In the genomic region with DNA sequence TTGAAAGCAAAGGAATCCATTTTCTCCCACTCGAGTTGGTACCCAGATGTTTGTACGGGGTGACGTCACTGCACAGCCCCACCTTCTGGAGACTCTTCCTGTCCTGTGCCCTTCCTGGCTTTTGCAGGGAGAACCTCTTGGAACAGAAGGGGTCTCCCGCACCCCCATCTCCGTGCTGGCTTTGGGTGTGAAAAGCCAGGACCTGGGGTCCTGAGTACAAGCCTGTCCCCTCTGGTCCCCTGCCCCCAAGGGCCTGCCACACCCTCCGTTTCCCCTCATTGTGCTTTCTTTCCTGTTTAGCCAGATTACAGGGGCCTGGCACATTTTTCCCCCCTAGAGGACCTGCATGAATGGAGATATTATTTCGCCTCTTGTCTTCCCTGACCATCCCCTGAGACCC, we compare ENCODE assay signal across 8 mouse cellular contexts. TPM values are rescaled to one million over a fixed set of nuclear protein-coding genes. Genes with fewer than 3 reads are reported as not detected.
DNase-seq lines count a peak whose midpoint lies in the region; ATAC-seq and TF ChIP-seq lines count a peak whose summit lies in the region.
"Had no signal": no experiment of that assay in that cellular context is flagged by ENCODE, and none has a peak within 500 bp of the region (broad histone marks: within the 10 kb centered on the region; RNA-seq: fewer than 3 reads in every experiment).

No protein-coding gene starts in this region.

- no peaks in the 10 kb centered on the region for H3K9me3 ChIP-seq in forebrain, postnatal 0 days (ENCODE audit: low read length)
- H3K9me3 ChIP-seq in midbrain, embryonic 14.5 days (ENCODE audit: control insufficient read depth, low read length): no peaks in the 10 kb centered on the region
- H3K9me3 ChIP-seq: megakaryocyte, embryonic 14.5 days had no signal

- no peak overlapping the region for H3K4me3 ChIP-seq in forebrain, postnatal 0 days (ENCODE audit: low read depth, low read length)
- no peak overlapping the region for H3K4me3 ChIP-seq in midbrain, embryonic 14.5 days (replicated peaks; ENCODE audit: low read depth, low read length)
- H3K4me3 ChIP-seq: megakaryocyte, embryonic 14.5 days had no signal

- H3K4me2 ChIP-seq in forebrain, postnatal 0 days (ENCODE audit: low read depth): no peak overlapping the region
- H3K4me2 ChIP-seq in midbrain, embryonic 14.5 days (ENCODE audit: low read length): no peak overlapping the region

- H3K4me1 ChIP-seq in forebrain, postnatal 0 days (ENCODE audit: insufficient read depth): 0 out of 2 replicates have a peak, but pooled peaks cover 2% of the 10 kb centered on the region
- peaks cover 39% of the 10 kb centered on the region for H3K4me1 ChIP-seq in midbrain, embryonic 14.5 days (ENCODE audit: control insufficient read depth, insufficient read depth, low read length)

- H3K27ac ChIP-seq in forebrain, postnatal 0 days (ENCODE audit: low read depth, low read length): peak overlapping the region; percentile 45
- H3K27ac ChIP-seq in midbrain, embryonic 14.5 days (replicated peaks; ENCODE audit: low read depth, low read length): peak overlapping the region; percentile 14; the same call in 1 of the 2 replicates

- 46% methylated on average over 7 of the region's 7 CpGs for WGBS in forebrain, postnatal 0 days
- 30% methylated on average over 7 of the region's 7 CpGs for WGBS in midbrain, embryonic 14.5 days

- DNase-seq in forebrain, postnatal 0 days: no peak
- DNase-seq in heart, postnatal 14 days: peak; percentile 55 to 57
- DNase-seq in kidney, postnatal 36 days: peak; percentile 50 to 61
- no peak for DNase-seq in midbrain, embryonic 14.5 days
- no peak for DNase-seq in T-cell, adult 2 months (ENCODE audit: low spot score)
- DNase-seq in embryo, embryonic 9.5 days (ENCODE audit: extremely low spot score): no peak

- H3K36me3 ChIP-seq in forebrain, postnatal 0 days (ENCODE audit: insufficient read depth): no peaks in the 10 kb centered on the region; the same call in 1 of the 2 replicates
- no peaks in the 10 kb centered on the region for H3K36me3 ChIP-seq in midbrain, embryonic 14.5 days (ENCODE audit: control insufficient read depth, insufficient read depth, low read length)

- H3K9ac ChIP-seq in forebrain, postnatal 0 days: no peak overlapping the region
- H3K9ac ChIP-seq in midbrain, embryonic 14.5 days (replicated peaks; ENCODE audit: low read length): no peak overlapping the region

- no peaks in the 10 kb centered on the region for H3K27me3 ChIP-seq in forebrain, postnatal 0 days (ENCODE audit: insufficient read depth, low read length)
- H3K27me3 ChIP-seq in midbrain, embryonic 14.5 days (ENCODE audit: control insufficient read depth, insufficient read depth, low read length): peaks cover 3% of the 10 kb centered on the region; the same call in 1 of the 2 replicates

- intact Hi-C loops in heart, postnatal 14 days (cut with DNase I): no loop called here

- no peak for TF ChIP-seq CTCF in forebrain, postnatal 0 days (IDR thresholded peaks at IDR 0.05; ENCODE audit: low read depth)

- no peak for ATAC-seq in forebrain, postnatal 0 days
- no peak for ATAC-seq in midbrain, embryonic 14.5 days (ENCODE audit: low FRiP score, low TSS enrichment)
- ATAC-seq in cerebellum, adult (ENCODE audit: insufficient number of reproducible peaks, low FRiP score, low TSS enrichment): no peak

RNA-seq across cellular contexts. Expression of a gene that starts 58.0 kb away (rescaled TPM):
- 24.1 and 32.1 TPM in 2 replicates for total RNA-seq in forebrain, postnatal 0 days (2014; rRNA removed)
- polyA plus RNA-seq in forebrain, postnatal 0 days (2015; fragmentation: Nextera tagmentation; extraction: Ambion mirVana): 14.4 and 16.2 TPM in 2 replicates
- total RNA-seq in heart, postnatal 14 days (2021): 100 to 1,000 TPM in 1 of 2 experiments, 10 to 100 TPM in 1; 94.5 to 117 TPM
- 11.9 and 18.4 TPM in 2 replicates for polyA plus RNA-seq in midbrain, embryonic 14.5 days (2014; fragmentation: Nextera tagmentation; extraction: Ambion mirVana)

Comparison
In these comparisons a context has a peak if more than half of its experiments do, and no peak if none do; other contexts are left out.
1. DNase-seq: peak in heart, postnatal 14 days (2 of 2) and kidney, postnatal 36 days (2 of 2); none in forebrain, postnatal 0 days (single experiment), midbrain, embryonic 14.5 days (single experiment), T-cell, adult 2 months (single experiment) and embryo, embryonic 9.5 days (single experiment).